Mouse (Mus musculus): Measurements from ENCODE around the gene Smoc2. TPM values are rescaled to one million over a fixed set of nuclear protein-coding genes. Genes with fewer than 3 reads are reported as not detected.

Gene Smoc2
- total and polyA plus RNA-seq, 2 experiments from 2014 or later, result 4.5 to 5.2 TPM

DNA sequence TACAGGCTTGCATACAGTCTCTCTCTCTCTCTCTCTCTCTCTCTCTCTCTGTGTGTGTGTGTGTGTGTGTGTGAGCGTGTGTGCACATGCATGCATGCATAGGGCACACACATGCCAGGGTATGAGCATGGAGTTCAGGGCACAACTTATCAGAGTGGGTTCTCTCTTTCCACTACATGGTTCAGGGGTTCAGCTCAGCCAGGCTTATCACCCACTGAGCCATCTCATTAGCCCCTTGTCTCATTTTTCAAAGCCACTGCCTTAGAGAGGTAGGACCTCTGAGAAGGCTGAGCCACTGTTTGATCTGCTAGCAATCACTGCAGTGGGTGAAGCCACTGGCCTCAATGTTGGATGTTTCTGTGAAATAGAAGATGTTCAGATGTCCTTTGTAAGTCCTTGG, 82.2 kb downstream of the Smoc2 start:
- 95% methylated on average over 1 of the region's 1 CpGs for WGBS
- Histone ChIP-seq H3K27me3 (ENCODE audit: insufficient read depth, low read length) (no peaks in the 10 kb centered on the region), H3K4me2 (ENCODE audit: low read depth, low read length, poor library complexity, severe bottlenecking) (no peak overlapping the region), H3K36me3 (ENCODE audit: insufficient read depth, low read length) (no peaks in the 10 kb centered on the region), H3K27ac (ENCODE audit: low read depth, low read length) (no peak overlapping the region), H3K4me3 (ENCODE audit: low read depth, low read length) (no peak overlapping the region), H3K9me3 (ENCODE audit: low read length) (no peaks in the 10 kb centered on the region), H3K9ac (replicated peaks; ENCODE audit: low read length, poor library complexity, severe bottlenecking) (no peak overlapping the region), H3K4me1 (ENCODE audit: insufficient read depth, low read length) (no peaks in the 10 kb centered on the region)
- TF ChIP-seq CTCF (IDR thresholded peaks at IDR 0.05), result no peak
- no peak for DNase-seq (ENCODE audit: low spot score)
- no peak for ATAC-seq (ENCODE audit: low FRiP score)

DNA sequence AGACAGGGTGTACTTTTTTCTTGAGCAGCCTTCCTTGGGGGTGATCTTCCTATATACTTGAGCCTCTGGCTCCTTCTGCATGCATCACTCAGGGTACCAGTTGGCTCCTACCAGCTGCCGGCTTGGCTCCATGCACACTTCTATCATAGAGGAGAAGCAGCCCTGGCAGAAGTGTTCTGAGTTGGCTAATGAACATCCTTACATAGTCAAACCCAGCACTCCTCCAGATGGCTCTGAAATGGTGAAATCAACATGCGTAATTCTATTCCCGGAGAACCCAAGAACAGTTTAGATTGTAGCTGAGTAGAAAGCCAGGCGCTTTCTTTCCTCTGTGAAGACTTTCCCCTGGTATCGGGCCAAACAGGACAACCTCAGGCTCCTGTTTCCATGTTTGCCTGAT, 91.2 kb downstream of the Smoc2 start:
- Histone ChIP-seq H3K9me3 (ENCODE audit: low read length) (no peaks in the 10 kb centered on the region), H3K4me3 (ENCODE audit: low read depth, low read length) (no peak overlapping the region), H3K9ac (replicated peaks; ENCODE audit: low read length, poor library complexity, severe bottlenecking) (no peak overlapping the region), H3K36me3 (ENCODE audit: insufficient read depth, low read length) (no peaks in the 10 kb centered on the region), H3K4me1 (ENCODE audit: insufficient read depth, low read length) (no peaks in the 10 kb centered on the region; the same call in 1 of the 2 replicates), H3K4me2 (ENCODE audit: low read depth, low read length, poor library complexity, severe bottlenecking) (no peak overlapping the region), H3K27ac (ENCODE audit: low read depth, low read length) (no peak overlapping the region), H3K27me3 (ENCODE audit: insufficient read depth, low read length) (no peaks in the 10 kb centered on the region)
- TF ChIP-seq CTCF (IDR thresholded peaks at IDR 0.05), result no peak
- no peak for ATAC-seq (ENCODE audit: low FRiP score)
- peak; percentile 28 for DNase-seq (ENCODE audit: low spot score)
- WGBS, result 95% methylated on average over 5 of the region's 5 CpGs

DNA sequence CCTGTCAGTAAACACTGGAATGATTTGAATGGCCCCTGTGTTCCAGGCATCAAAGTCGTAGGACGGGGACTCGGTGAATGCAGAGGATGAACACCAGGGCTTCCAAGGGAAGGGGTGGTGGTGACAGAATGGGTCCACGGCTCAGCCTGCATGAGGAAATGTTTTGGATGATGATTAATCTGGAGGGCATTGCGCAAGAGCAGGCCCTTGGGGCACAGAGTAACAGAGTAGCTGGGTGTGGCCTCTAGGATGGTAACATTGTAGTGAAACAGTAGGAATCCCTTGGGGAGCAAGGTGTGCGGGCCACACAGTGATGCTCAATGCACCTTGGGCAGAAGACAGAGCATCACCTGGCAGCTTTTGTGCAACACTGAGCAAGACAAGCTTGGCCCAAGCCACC, 92.3 kb downstream of the Smoc2 start:
- DNase-seq (ENCODE audit: low spot score), result no peak

DNA sequence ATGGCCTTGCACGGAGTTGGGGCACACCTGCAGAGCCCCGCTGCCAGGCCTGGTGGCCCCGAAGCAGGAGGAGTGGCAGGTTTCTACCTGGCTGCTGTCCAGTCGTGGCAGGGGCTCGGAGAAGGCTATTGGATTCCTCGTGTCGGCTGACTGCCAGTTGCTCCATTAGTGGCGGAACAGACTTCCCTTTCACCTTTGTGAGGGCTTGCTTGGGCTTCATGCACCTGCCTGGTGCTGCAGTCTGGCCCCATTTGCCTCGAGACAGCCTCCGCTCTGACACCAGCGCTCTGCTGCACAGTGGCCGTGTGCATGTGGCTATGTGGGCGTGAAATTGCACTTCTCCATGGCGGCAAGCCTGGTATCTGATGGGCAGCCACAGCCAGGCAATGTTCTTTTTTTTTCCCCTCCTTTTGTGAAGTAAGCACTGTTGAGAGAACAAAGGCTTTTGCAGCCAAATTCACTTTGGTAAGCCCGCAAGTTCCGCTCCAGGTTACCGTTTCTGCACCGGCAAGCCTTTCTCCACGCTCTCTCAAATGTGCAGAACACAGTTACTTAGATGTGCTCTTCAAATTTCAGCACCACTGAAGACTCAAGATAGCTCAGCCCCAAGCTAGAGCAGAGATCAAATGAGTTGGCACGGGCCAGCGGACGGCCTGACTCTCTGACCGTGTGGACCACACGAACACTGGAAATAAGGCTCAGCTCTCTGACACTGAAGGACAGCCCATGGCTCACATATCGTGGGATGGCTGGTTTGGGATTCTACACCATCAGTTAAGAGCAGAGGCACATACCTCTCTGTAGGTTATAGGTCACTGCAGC, 93.2 kb downstream of the Smoc2 start:
- peak overlapping the region; percentile 3 for H3K4me2 ChIP-seq (ENCODE audit: low read depth, low read length, poor library complexity, severe bottlenecking)
- DNase-seq (ENCODE audit: low spot score) (peak; percentile 65), ATAC-seq (ENCODE audit: low FRiP score) (peak; percentile 48; the same call in 1 of the 2 replicates)
- TF ChIP-seq CTCF (IDR thresholded peaks at IDR 0.05), result no peak
- no peak overlapping the region for H3K9ac ChIP-seq (replicated peaks; ENCODE audit: low read length, poor library complexity, severe bottlenecking)
- H3K36me3 ChIP-seq (ENCODE audit: insufficient read depth, low read length), result no peaks in the 10 kb centered on the region
- no peak overlapping the region for H3K4me3 ChIP-seq (ENCODE audit: low read depth, low read length)
- 35% methylated on average over 25 of the region's 25 CpGs for WGBS
- H3K4me1 ChIP-seq (ENCODE audit: insufficient read depth, low read length), result no peaks in the 10 kb centered on the region; the same call in 1 of the 2 replicates
- no peaks in the 10 kb centered on the region for H3K9me3 ChIP-seq (ENCODE audit: low read length)
- no peaks in the 10 kb centered on the region for H3K27me3 ChIP-seq (ENCODE audit: insufficient read depth, low read length)
- H3K27ac ChIP-seq (ENCODE audit: low read depth, low read length), result no peak overlapping the region

More for the DNA sequence above, 92.3 kb downstream of the Smoc2 start:
- no peaks in the 10 kb centered on the region for H3K9me3 ChIP-seq (ENCODE audit: low read length)
- no peaks in the 10 kb centered on the region for H3K27me3 ChIP-seq (ENCODE audit: insufficient read depth, low read length)
- H3K4me1 ChIP-seq (ENCODE audit: insufficient read depth, low read length), result no peaks in the 10 kb centered on the region; the same call in 1 of the 2 replicates
- H3K27ac ChIP-seq (ENCODE audit: low read depth, low read length), result no peak overlapping the region
- ATAC-seq (ENCODE audit: low FRiP score), result 0 out of 2 replicates have a peak, but pooled peaks have one; percentile 24
- no peak for TF ChIP-seq CTCF (IDR thresholded peaks at IDR 0.05)
- WGBS, result 84% methylated on average over 6 of the region's 6 CpGs
- no peak overlapping the region for H3K4me3 ChIP-seq (ENCODE audit: low read depth, low read length)
- H3K36me3 ChIP-seq (ENCODE audit: insufficient read depth, low read length), result no peaks in the 10 kb centered on the region
- H3K4me2 ChIP-seq (ENCODE audit: low read depth, low read length, poor library complexity, severe bottlenecking), result no peak overlapping the region
- H3K9ac ChIP-seq (replicated peaks; ENCODE audit: low read length, poor library complexity, severe bottlenecking), result no peak overlapping the region

DNA sequence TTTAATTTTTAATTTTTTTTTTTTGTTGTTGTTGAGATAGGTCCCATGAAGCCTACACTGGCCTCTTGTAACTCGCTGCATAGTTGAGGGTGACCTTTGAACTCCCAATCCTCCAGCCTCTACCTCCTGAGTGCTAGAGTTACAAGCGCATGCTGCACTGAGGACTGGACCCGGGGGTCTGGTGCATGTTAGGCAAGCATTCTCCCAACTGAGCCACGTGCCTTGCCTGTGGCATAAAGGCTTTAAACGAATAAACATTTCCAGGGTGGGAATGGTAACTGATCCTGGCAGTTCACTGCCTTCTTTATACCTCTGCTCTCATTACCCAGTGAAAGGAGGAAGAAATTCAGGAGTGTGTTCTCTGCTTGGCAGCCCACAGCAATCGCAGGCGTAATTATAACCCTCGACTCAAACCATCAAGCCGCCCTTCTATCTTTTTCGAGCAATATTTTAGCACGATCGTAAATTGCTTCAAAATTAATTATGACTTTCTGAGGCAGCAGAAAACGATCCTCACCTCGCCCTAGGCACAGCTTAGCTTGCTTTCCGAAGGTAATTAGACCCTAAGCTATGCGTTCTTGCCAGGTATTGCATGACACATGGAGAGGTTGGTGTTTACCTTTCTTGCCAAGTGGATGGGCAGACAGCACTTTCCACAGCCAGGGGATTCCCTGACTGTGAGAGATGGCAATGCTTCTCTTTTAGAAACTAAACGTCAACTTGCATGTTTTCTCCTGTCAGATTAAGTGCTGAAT, 99.6 kb downstream of the Smoc2 start:
- no peak for TF ChIP-seq CTCF (IDR thresholded peaks at IDR 0.05)
- H3K9ac ChIP-seq (replicated peaks; ENCODE audit: low read length, poor library complexity, severe bottlenecking), result no peak overlapping the region
- no peaks in the 10 kb centered on the region for H3K27me3 ChIP-seq (ENCODE audit: insufficient read depth, low read length)
- 66% methylated on average over 17 of the region's 17 CpGs for WGBS
- no peak overlapping the region for H3K4me3 ChIP-seq (ENCODE audit: low read depth, low read length)
- no peak overlapping the region for H3K4me2 ChIP-seq (ENCODE audit: low read depth, low read length, poor library complexity, severe bottlenecking)
- H3K9me3 ChIP-seq (ENCODE audit: low read length), result no peaks in the 10 kb centered on the region
- no peaks in the 10 kb centered on the region for H3K36me3 ChIP-seq (ENCODE audit: insufficient read depth, low read length)
- no peak overlapping the region for H3K27ac ChIP-seq (ENCODE audit: low read depth, low read length)
- ATAC-seq (ENCODE audit: low FRiP score) (no peak), DNase-seq (ENCODE audit: low spot score) (no peak)
- no peaks in the 10 kb centered on the region for H3K4me1 ChIP-seq (ENCODE audit: insufficient read depth, low read length)

DNA sequence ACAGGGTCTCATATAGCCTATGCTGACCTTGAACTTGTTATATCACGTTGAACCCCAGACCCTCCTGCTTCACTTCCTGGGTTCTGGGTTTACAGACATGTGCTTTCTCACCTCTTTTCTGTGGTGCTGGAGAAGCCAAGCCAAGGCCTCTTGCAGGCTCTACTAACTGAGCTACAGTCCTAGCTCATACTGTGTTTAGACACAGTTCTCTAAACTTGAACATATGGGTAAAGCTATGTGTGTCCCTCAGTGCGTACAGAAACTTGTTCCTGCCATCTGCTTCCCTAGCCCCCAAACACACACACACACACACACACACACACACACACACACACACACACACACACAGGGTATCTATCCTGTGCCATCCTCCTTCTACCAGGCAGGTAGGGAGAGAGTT, 100.2 kb downstream of the Smoc2 start:
- Histone ChIP-seq H3K27ac (ENCODE audit: low read depth, low read length) (no peak overlapping the region), H3K9ac (replicated peaks; ENCODE audit: low read length, poor library complexity, severe bottlenecking) (no peak overlapping the region), H3K36me3 (ENCODE audit: insufficient read depth, low read length) (no peaks in the 10 kb centered on the region), H3K4me1 (ENCODE audit: insufficient read depth, low read length) (no peaks in the 10 kb centered on the region), H3K4me3 (ENCODE audit: low read depth, low read length) (no peak overlapping the region), H3K27me3 (ENCODE audit: insufficient read depth, low read length) (no peaks in the 10 kb centered on the region), H3K4me2 (ENCODE audit: low read depth, low read length, poor library complexity, severe bottlenecking) (no peak overlapping the region), H3K9me3 (ENCODE audit: low read length) (no peaks in the 10 kb centered on the region)
- DNase-seq (ENCODE audit: low spot score), result no peak
- no peak for TF ChIP-seq CTCF (IDR thresholded peaks at IDR 0.05)
- WGBS, result 85% methylated on average over 2 of the region's 2 CpGs
- no peak for ATAC-seq (ENCODE audit: low FRiP score)
